Mouse (Mus musculus) hindbrain, embryonic 11.5 days (tissue): ENCODE results near the gene Agpat4. TPM values are rescaled to one million over a fixed set of nuclear protein-coding genes. Genes with fewer than 3 reads are reported as not detected.

Experiments
- ATAC-seq: fragments of 200-750 bp; cut with Nextera tagmentation; 2 replicates; pipeline ENCODE4 v1.8.0; 2017; ENCODE audit warnings: mild to moderate bottlenecking, moderate TSS enrichment, moderate library complexity; ENCODE audit not compliant: low FRiP score
- DNase-seq: peaks from one replicate; pipeline ENCODE4 v3.0.0-alpha.2; 2015; ENCODE audit warnings: low spot score
- H3K27ac ChIP-seq: fragments of 300-500 bp; sonication (generic); 2 replicates; pipeline ENCODE4 v1.5.1; 2014; ENCODE audit warnings: mild to moderate bottlenecking, low read depth, low read length
- H3K27me3 ChIP-seq: fragments of 300-500 bp; sonication (generic); 2 replicates; pipeline ENCODE4 v1.6.1; 2014; ENCODE audit warnings: mild to moderate bottlenecking, low read length, moderate library complexity, mixed read lengths; ENCODE audit not compliant: control insufficient read depth, insufficient read depth
- H3K36me3 ChIP-seq: fragments of 300-500 bp; sonication (generic); 2 replicates; pipeline ENCODE4 v1.6.1; 2014; ENCODE audit warnings: mild to moderate bottlenecking, low read length, moderate library complexity, mixed read lengths; ENCODE audit not compliant: control insufficient read depth, insufficient read depth
- H3K4me1 ChIP-seq: fragments of 300-500 bp; sonication (generic); replicated peaks from 2 replicates; pipeline ENCODE4 v1.6.1; 2014; ENCODE audit warnings: low read length, mixed read lengths; ENCODE audit not compliant: control insufficient read depth, insufficient read depth
- H3K4me2 ChIP-seq: fragments of 300-500 bp; sonication (generic); replicated peaks from 2 replicates; pipeline ENCODE4 v1.6.1; 2014; ENCODE audit warnings: mild to moderate bottlenecking, low read depth, low read length
- H3K4me3 ChIP-seq: fragments of 300-500 bp; sonication (generic); 2 replicates; pipeline ENCODE4 v1.5.1; 2014; ENCODE audit warnings: low read depth, low read length
- H3K9ac ChIP-seq: fragments of 300-500 bp; sonication (generic); 2 replicates; pipeline ENCODE4 v1.6.1; 2014; ENCODE audit warnings: low read depth, low read length
- H3K9me3 ChIP-seq: fragments of 300-500 bp; sonication (generic); 2 replicates; pipeline ENCODE4 v1.6.1; 2016; ENCODE audit warnings: low read length; ENCODE audit not compliant: control insufficient read depth
- WGBS: fragments of 180-500 bp; shearing (Covaris S2); extraction: QIAGEN DNeasy Blood & Tissue Kit; methylation state at CpG from one replicate; pipeline ENCODE4 v1.1.7; 2014; 5-methylcytosine and 5-hydroxymethylcytosine counted together
- polyA plus RNA-seq: library from polyadenylated mRNA; unstranded; fragments of >200 nt; fragmentation: Nextera tagmentation; extraction: Ambion mirVana; gene quantifications from 2 replicates; pipeline ENCODE4 v1.2.1, GENCODE M21; 2014

The Agpat4 gene
- polyA plus RNA-seq, 1 experiment from 2014 or later: 28.5 TPM

- no peak overlapping the region for H3K4me3 ChIP-seq
- ATAC-seq: no peak
- 84% methylated on average over 1 of the region's 1 CpGs for WGBS
- no peaks in the 10 kb centered on the region for H3K9me3 ChIP-seq
- no peak overlapping the region for H3K4me2 ChIP-seq
- H3K36me3 ChIP-seq: peaks cover 2% of the 10 kb centered on the region; the same call in 1 of the 2 replicates
- DNase-seq: no peak
- H3K4me1 ChIP-seq: no peaks in the 10 kb centered on the region
- H3K27ac ChIP-seq: no peak overlapping the region
- H3K27me3 ChIP-seq: no peaks in the 10 kb centered on the region
- H3K9ac ChIP-seq: no peak overlapping the region
Measured at GRCm38 (mm10) chr17:12225227-12225626, 106.7 kb downstream of the Agpat4 start.

DNA sequence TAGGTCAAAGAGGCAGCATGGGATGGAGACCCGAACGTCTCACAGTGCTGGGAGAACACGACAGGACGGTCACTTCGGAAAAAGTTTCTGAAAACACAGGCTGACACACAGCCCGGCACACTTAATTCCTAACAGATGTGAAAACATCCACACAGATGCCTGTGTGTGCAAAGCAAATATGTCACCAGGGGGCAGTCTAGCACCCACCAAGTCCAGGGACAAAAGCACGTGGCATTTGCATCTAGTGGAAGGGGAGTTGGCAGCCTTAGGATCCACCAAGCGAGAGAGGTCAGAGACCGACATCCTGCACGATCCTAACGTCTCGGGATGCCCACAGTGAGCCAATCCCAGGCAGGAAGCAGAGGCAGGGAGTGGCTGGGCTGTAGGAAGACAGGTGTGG, 108.0 kb downstream of the Agpat4 start:
- Histone ChIP-seq H3K9ac (no peak overlapping the region), H3K4me3 (no peak overlapping the region), H3K36me3 (peaks cover 6% of the 10 kb centered on the region; the same call in 1 of the 2 replicates), H3K9me3 (no peaks in the 10 kb centered on the region), H3K27ac (no peak overlapping the region), H3K27me3 (no peaks in the 10 kb centered on the region), H3K4me1 (no peaks in the 10 kb centered on the region), H3K4me2 (no peak overlapping the region)
- ATAC-seq (no peak), DNase-seq (peak; percentile 65)
- 67% methylated on average over 12 of the region's 12 CpGs for WGBS

GRCm38 (mm10) chr17:12228001-12228400, 109.5 kb downstream of the Agpat4 start:
- Histone ChIP-seq H3K9ac (no peak overlapping the region), H3K4me3 (no peak overlapping the region), H3K9me3 (no peaks in the 10 kb centered on the region), H3K4me2 (no peak overlapping the region), H3K27ac (no peak overlapping the region), H3K27me3 (no peaks in the 10 kb centered on the region), H3K36me3 (peaks cover 6% of the 10 kb centered on the region; the same call in 1 of the 2 replicates), H3K4me1 (no peaks in the 10 kb centered on the region)
- DNase-seq: no peak
- no peak for ATAC-seq
- WGBS: 91% methylated on average over 10 of the region's 10 CpGs

GRCm38 (mm10) chr17:12228471-12228870, 110.0 kb downstream of the Agpat4 start:
- Histone ChIP-seq H3K27me3 (no peaks in the 10 kb centered on the region), H3K27ac (no peak overlapping the region), H3K4me2 (no peak overlapping the region), H3K36me3 (peaks cover 6% of the 10 kb centered on the region; the same call in 1 of the 2 replicates), H3K4me1 (no peaks in the 10 kb centered on the region), H3K4me3 (no peak overlapping the region), H3K9me3 (no peaks in the 10 kb centered on the region), H3K9ac (no peak overlapping the region)
- whole genome bisulfite sequencing: 86% methylated on average over 7 of the region's 7 CpGs
- DNase-seq: no peak
- ATAC-seq: no peak

- 94% methylated on average over 9 of the region's 9 CpGs for WGBS
- H3K36me3 ChIP-seq: peaks cover 6% of the 10 kb centered on the region; the same call in 1 of the 2 replicates
Measured at GRCm38 (mm10) chr17:12229756-12230155, 111.3 kb downstream of the Agpat4 start.

DNA sequence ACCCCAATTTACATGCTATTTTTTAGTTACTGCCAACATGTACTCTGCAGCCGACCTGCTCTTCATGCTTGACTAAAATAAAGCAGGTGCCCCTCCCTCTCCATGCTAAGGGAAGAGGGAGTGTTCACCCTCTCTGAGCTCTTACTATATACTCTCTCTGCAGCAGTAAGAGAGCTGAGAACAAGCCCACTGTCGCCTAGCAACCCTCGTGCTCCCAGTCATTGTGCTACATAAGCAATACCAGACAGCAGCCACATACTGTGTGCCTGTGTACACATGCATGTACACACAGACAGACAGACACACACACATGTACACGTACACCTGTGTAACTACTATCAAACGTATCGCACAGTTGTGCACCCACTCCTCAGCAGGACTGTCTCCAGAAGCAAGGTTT, 111.7 kb downstream of the Agpat4 start:
- no peak overlapping the region for H3K4me3 ChIP-seq
- H3K9ac ChIP-seq: no peak overlapping the region
- no peaks in the 10 kb centered on the region for H3K27me3 ChIP-seq
- DNase-seq (no peak), ATAC-seq (no peak)
- H3K4me1 ChIP-seq: no peaks in the 10 kb centered on the region
- no peak overlapping the region for H3K27ac ChIP-seq
- H3K4me2 ChIP-seq: no peak overlapping the region
- peaks cover 6% of the 10 kb centered on the region; the same call in 1 of the 2 replicates for H3K36me3 ChIP-seq
- 82% methylated on average over 6 of the region's 6 CpGs for WGBS
- no peaks in the 10 kb centered on the region for H3K9me3 ChIP-seq

More at GRCm38 (mm10) chr17:12229756-12230155, 111.3 kb downstream of the Agpat4 start:
- Histone ChIP-seq H3K4me2 (no peak overlapping the region), H3K9me3 (no peaks in the 10 kb centered on the region), H3K27me3 (no peaks in the 10 kb centered on the region), H3K27ac (no peak overlapping the region), H3K9ac (no peak overlapping the region), H3K4me3 (no peak overlapping the region), H3K4me1 (no peaks in the 10 kb centered on the region)
- ATAC-seq: no peak
- no peak for DNase-seq

- no peak overlapping the region for H3K9ac ChIP-seq
- H3K4me2 ChIP-seq: no peak overlapping the region
- no peaks in the 10 kb centered on the region for H3K4me1 ChIP-seq
- 94% methylated on average over 7 of the region's 7 CpGs for WGBS
- no peaks in the 10 kb centered on the region for H3K9me3 ChIP-seq
- H3K27ac ChIP-seq: no peak overlapping the region
- ATAC-seq: no peak
- H3K4me3 ChIP-seq: no peak overlapping the region
- H3K36me3 ChIP-seq: peaks cover 9% of the 10 kb centered on the region; the same call in 1 of the 2 replicates
- no peak for DNase-seq
- H3K27me3 ChIP-seq: no peaks in the 10 kb centered on the region
Measured at GRCm38 (mm10) chr17:12231087-12231486, 112.6 kb downstream of the Agpat4 start.

- peaks cover 9% of the 10 kb centered on the region; the same call in 1 of the 2 replicates for H3K36me3 ChIP-seq
Measured at GRCm38 (mm10) chr17:12232724-12233123, 114.2 kb downstream of the Agpat4 start.

GRCm38 (mm10) chr17:12240701-12241100, 122.2 kb downstream of the Agpat4 start:
- DNase-seq (no peak), ATAC-seq (no peak)
- H3K4me1 ChIP-seq: no peaks in the 10 kb centered on the region
- no peaks in the 10 kb centered on the region for H3K27me3 ChIP-seq
- no peak overlapping the region for H3K27ac ChIP-seq
- H3K9me3 ChIP-seq: no peaks in the 10 kb centered on the region
- peaks cover 10% of the 10 kb centered on the region; the same call in 1 of the 2 replicates for H3K36me3 ChIP-seq
- 91% methylated on average over 3 of the region's 3 CpGs for WGBS
- H3K9ac ChIP-seq: no peak overlapping the region
- H3K4me3 ChIP-seq: no peak overlapping the region
- H3K4me2 ChIP-seq: no peak overlapping the region

More at GRCm38 (mm10) chr17:12232724-12233123, 114.2 kb downstream of the Agpat4 start:
- DNase-seq: no peak
- ATAC-seq: no peak
- Histone ChIP-seq H3K4me1 (no peaks in the 10 kb centered on the region), H3K9ac (no peak overlapping the region), H3K9me3 (no peaks in the 10 kb centered on the region), H3K4me3 (no peak overlapping the region), H3K4me2 (no peak overlapping the region), H3K27ac (no peak overlapping the region), H3K27me3 (no peaks in the 10 kb centered on the region)
- WGBS: 96% methylated on average over 6 of the region's 6 CpGs
